Mouse (Mus musculus) C2C12 (cell line): ENCODE results near the gene Usp38.

Source experiments
- CEBPB ChIP-seq: IDR thresholded peaks from one replicate; pipeline ENCODE4 v1.6.1; 2011; ENCODE audit warnings: low read depth, mild to moderate bottlenecking, control low read depth, moderate library complexity
- CTCF ChIP-seq: IDR thresholded peaks from one replicate; pipeline ENCODE4 v1.5.1; 2011; ENCODE audit not compliant: control insufficient read depth, insufficient read depth, insufficient read length
- FOSL1 ChIP-seq: IDR thresholded peaks from one replicate; pipeline ENCODE4 v1.8.0; 2011; ENCODE audit warnings: mild to moderate bottlenecking, low read length; ENCODE audit not compliant: poor library complexity, insufficient read depth, severe bottlenecking
- MAX ChIP-seq: IDR thresholded peaks from one replicate; pipeline ENCODE4 v1.6.1; 2011; ENCODE audit warnings: mild to moderate bottlenecking, control low read depth
- MYOG ChIP-seq: IDR thresholded peaks from one replicate; pipeline ENCODE4 v1.6.1; 2011; ENCODE audit not compliant: control insufficient read depth, insufficient read length; ENCODE audit errors: extremely low read depth
- USF1 ChIP-seq: IDR thresholded peaks from one replicate; pipeline ENCODE4 v1.6.1; 2011; ENCODE audit warnings: low read depth, mild to moderate bottlenecking, control low read depth, moderate library complexity

GRCm38 (mm10) chr8:80969423-80969822, 45.3 kb downstream of the Usp38 start:
- TF ChIP-seq MYOG: no peak
- TF ChIP-seq CTCF: no peak
- no peak for TF ChIP-seq FOSL1
- TF ChIP-seq MAX: no peak
- TF ChIP-seq CEBPB: no peak
- TF ChIP-seq USF1: no peak
